Mouse (Mus musculus) c-Kit-negative CD71-positive TER-119-positive erythroid progenitor cells, embryonic 14.5 days (primary cell): ENCODE results near the gene Olfr806.

Experiments
- DNase-seq: peaks from one replicate; pipeline ENCODE4 v3.0.0-alpha.2; 2013; ENCODE audit warnings: low read depth, low spot score

Gene Olfr806

DNA sequence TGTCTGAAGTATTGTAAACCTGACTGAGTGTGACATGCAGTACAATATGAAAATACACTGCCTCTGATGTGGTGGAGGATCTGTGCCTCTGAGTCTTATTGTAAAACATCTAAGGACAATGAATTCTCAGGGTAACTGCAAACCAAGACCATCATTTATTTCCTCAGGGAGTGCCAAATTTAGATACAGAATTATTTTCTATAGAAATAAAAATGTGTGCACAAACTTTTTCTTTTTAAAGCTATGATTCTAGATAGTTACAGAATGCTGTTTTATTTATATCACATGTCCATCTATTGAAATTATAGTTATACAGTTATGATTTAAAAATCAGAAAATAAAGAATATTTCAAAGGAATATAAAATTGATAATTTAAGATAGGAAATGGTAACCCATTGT is at the start of gene Olfr806:
Olfr806 (minus strand) TSS at position 101 of the 400 bp plus-strand sequence.
- no peak for DNase-seq

DNA sequence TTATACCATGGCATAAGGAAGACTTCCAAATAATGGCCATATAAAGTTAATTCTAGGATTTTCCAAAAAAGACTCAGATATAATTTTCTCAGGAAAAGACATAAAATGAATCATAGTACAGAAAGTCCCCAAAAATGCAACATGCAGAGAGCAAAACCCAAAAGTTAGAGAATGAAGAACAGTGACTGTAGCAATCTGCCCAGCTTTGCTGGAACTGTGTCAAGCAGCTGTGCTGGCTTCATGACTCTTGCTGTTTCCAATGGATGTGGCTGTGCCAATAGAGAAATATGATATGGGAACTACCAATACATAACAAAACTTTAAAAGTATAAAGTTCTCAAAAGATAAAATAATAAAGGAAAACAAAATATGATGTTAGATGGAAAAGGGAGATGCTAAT is 36.4 kb upstream of the Olfr806 start:
- DNase-seq = no peak

DNA sequence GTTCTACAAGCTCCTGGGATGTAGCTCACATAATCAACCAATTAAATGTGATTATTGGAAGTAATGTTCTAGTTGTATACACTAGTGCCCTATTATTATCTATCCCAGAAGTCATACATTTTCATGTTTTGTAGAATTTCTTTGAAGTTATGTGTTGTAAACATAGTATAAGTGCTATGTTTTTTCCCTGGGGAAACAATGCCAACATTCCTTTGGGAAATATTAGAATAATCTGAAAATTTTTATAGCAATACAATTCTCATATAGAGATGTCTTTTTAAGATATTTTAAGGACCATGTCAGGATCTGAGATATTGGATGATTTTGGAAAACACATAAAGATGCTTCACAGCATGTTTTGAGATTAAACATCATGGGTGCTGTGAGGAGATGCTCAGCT is 32.6 kb upstream of the Olfr806 start, which contains the start of gene Olfr809:
Olfr809 (plus strand) TSS at position 301 of the 400 bp plus-strand sequence.
- no peak for DNase-seq

DNA sequence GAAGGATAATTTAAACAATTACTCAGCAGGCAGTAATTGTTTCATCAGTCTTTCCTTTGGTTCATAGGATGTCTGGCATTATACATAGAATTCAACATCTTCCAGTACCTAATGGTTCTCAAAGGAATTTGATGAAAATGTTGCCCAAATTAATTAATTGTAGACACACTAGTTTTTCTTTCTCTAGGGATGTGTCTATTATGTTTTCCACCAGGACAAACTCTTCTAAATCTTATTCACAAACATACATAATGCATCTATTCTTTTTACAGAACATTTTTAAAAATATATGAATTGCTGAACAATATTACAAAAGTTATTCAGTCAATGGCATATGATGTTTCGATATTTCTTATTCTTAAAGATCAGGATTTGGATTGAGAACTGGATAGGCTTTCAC is 23.5 kb upstream of the Olfr806 start, which contains the start of gene Olfr808:
Olfr808 (plus strand) TSS at position 301 of the 400 bp plus-strand sequence.
- no peak for DNase-seq

DNA sequence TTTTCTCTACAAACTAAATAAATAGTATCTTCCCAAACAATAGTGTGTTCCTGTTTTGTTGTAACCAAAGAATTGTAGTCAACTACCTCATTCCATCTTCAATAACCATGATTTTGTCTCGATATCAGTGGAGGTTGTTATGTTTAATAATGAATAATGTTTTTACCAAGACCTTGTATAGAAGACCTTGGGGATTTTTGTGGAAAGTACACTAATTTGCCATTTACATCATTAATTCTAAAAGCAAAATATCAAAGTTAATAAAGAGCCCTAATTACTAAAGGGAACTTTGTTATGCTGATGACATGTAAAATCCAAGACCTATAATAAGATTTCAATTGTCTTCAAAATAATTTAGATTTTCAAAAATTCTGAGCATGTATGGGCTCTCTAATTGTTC is 16.0 kb upstream of the Olfr806 start, which contains the start of gene Olfr807:
Olfr807 (minus strand) TSS at position 101 of the 400 bp plus-strand sequence.
- no peak for DNase-seq

DNA sequence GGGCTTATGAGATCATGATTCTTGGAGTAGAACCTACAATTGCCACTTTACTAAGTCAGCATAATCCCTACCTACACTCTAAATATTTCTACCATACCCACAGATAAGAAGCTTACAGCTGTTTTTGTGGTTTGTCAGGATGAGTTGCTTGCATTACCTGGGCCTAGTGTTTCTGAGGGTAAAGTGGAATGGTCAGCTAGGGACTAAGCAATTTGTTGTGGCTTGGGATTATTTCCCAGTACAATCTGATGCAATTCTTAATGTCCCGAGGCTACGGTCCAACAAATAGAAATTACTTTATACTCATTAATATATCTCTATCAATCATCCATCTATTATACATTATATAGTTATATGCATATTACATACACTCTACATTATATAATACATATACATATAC is 12.4 kb downstream of the Olfr806 start, which contains the start of gene Olfr805:
Olfr805 (minus strand) TSS at position 101 of the 400 bp plus-strand sequence.
- no peak for DNase-seq

DNA sequence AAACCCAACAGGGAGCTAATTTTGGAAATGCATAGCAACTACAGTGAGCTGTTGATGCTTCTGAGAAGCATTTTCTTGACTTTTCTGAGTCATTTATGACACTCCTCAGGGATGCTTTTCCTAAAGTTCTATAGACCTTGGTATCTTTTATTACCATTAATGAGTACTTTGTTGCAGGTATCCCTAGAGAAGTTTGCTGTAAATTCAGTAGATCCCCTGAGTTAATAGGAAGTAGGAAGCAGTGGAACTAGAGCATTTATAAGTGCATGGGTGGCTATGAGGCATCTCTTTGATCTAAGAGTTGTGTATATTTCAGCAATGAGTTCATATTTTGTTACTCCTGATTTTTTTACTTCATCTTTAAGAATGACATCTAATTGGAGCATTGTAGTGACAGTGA is 38.8 kb downstream of the Olfr806 start, which contains the start of gene Olfr804:
Olfr804 (plus strand) TSS at position 301 of the 400 bp plus-strand sequence.
- DNase-seq = no peak

DNA sequence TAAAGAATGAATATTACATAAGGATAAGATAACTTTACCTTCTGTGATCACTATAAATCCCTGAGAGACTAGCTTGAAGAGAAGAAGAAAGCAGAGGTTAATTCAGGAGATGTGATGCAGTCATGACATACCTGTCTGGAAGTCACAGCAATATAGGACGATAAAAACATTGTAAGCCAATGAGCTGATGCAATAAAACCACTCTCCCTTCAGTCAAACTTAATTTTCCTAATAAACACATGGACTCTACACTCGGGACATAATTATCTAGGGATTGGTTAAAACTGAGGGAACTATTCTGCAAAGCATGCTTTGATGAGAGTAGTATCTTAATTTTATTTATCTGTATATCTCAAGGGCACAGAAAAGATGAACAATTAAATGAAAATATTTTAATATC is 47.5 kb downstream of the Olfr806 start, which contains the start of gene Olfr803:
Olfr803 (minus strand) TSS at position 101 of the 400 bp plus-strand sequence.
- DNase-seq = no peak

DNA sequence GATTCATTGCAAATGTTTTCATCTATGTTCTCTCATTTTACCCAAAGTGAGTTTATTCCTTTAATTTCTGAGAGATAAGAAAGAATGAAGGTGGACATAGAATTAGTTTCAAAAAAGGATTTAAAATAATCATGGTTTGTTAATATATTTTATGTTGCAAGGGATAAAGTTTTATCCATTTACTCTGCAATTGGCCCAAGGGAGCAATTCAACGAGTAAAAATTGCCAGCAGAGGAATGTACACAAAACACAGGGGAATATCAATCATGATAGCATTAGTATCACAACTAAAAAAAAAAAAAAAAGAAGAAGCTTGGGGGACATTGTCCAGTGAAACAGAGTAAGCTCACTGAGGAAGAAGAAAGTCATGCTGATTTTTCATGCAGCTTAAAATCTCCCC is 53.7 kb downstream of the Olfr806 start, which contains the start of gene Olfr802:
Olfr802 (minus strand) TSS at position 101 of the 400 bp plus-strand sequence.
- DNase-seq = no peak
